8 mouse cellular contexts compared by ENCODE assay signal in the genomic region with DNA sequence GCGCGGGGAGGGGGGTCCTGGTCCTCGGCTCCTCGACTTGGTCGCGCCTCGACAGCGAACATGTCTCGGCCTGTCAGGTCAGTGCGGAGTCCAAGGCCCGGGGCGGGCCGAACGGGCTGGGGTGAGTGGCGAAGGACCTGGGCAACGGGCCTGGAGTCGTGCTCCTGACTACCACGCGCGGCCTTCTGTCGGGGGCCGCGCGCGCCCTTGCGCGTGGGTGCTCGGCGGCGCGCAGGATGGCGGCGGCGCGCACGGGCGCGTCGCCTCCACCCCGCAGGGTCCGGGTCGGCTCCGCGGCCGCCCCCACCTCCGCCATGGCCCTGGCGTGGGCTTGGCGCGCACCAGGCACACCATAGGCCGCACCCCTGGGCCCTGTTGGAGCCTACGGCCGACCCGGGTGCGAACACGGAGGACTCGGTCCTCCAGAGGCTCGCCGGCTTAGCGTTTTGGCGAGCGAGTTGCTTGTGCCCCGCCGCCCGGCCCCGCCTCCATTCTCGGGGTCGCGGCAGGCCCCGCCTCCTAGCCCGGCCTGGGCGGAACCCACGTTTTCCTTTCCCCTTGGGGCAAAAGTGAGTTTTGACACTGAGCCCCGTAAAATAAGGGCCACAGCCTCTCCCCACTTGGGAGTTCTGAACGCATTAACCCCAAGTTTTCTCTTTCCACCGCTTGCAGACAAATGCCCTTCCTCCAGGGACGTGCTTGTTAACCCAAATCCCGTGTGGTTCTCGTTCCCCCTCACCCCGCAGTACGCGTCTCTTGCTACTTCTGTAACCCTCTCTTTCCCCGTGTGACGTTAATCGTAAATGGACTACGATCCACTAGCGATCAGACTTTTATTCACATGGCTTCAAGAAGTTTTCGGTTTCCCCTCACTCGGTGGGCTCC. TPM values are rescaled to one million over a fixed set of nuclear protein-coding genes. Genes with fewer than 3 reads are reported as not detected.
DNase-seq lines count a peak whose midpoint lies in the region; ATAC-seq and TF ChIP-seq lines count a peak whose summit lies in the region.

No protein-coding gene starts in this region.

- H3K9me3 ChIP-seq in embryonic facial prominence, embryonic 15.5 days (replicated peaks) = no peaks in the 10 kb centered on the region
- H3K9me3 ChIP-seq in limb, embryonic 15.5 days = no peaks in the 10 kb centered on the region
- no peaks in the 10 kb centered on the region for H3K9me3 ChIP-seq in midbrain, postnatal 0 days (ENCODE audit: low read length)

- TF ChIP-seq CTCF in midbrain, postnatal 0 days (IDR thresholded peaks at IDR 0.05) = no peak

- H3K4me1 ChIP-seq in embryonic facial prominence, embryonic 15.5 days = peaks cover 10% of the 10 kb centered on the region; the same call in 1 of the 2 replicates
- peaks cover 8% of the 10 kb centered on the region for H3K4me1 ChIP-seq in limb, embryonic 15.5 days
- no peaks in the 10 kb centered on the region for H3K4me1 ChIP-seq in midbrain, postnatal 0 days (ENCODE audit: insufficient read depth, low read length)

- DNase-seq in A20 (ENCODE audit: low read depth, low spot score) = peak; percentile 90
- DNase-seq in adrenal gland, postnatal 4 days (ENCODE audit: low spot score in 2 of 2) = peak; percentile 65 to 69
- peak; percentile 78 to 82 for DNase-seq in heart, adult 9 months (ENCODE audit: low spot score in 2 of 2)
- DNase-seq in kidney, adult 9 months = peak; percentile 86
- peak; percentile 73 for DNase-seq in midbrain, postnatal 0 days (ENCODE audit: low spot score)
- peak; percentile 91 to 92 for DNase-seq in spleen, postnatal 10 days (ENCODE audit: low spot score in 2 of 2)

- peak; percentile 80 for ATAC-seq in embryonic facial prominence, embryonic 15.5 days (ENCODE audit: insufficient number of reproducible peaks, low FRiP score, low TSS enrichment, low read depth)
- ATAC-seq in limb, embryonic 15.5 days (ENCODE audit: insufficient number of reproducible peaks, low FRiP score, low TSS enrichment, low read depth) = peak; percentile 73
- ATAC-seq in midbrain, postnatal 0 days (ENCODE audit: low FRiP score) = peak; percentile 82

- H3K4me3 ChIP-seq in embryonic facial prominence, embryonic 15.5 days (replicated peaks) = peak overlapping the region; percentile 94
- H3K4me3 ChIP-seq in limb, embryonic 15.5 days = peak overlapping the region; percentile 98
- peak overlapping the region; percentile 97 for H3K4me3 ChIP-seq in midbrain, postnatal 0 days (ENCODE audit: low read depth, low read length)

- under 1% methylated on average over 87 of the region's 88 CpGs for WGBS in embryonic facial prominence, embryonic 15.5 days
- under 1% methylated on average over 87 of the region's 88 CpGs for WGBS in limb, embryonic 15.5 days
- under 1% methylated on average over 56 of the region's 88 CpGs for WGBS in midbrain, postnatal 0 days

- H3K36me3 ChIP-seq in embryonic facial prominence, embryonic 15.5 days = peaks cover 3% of the 10 kb centered on the region; the same call in 1 of the 2 replicates
- 0 out of 2 replicates have a peak, but pooled peaks cover 3% of the 10 kb centered on the region for H3K36me3 ChIP-seq in limb, embryonic 15.5 days
- H3K36me3 ChIP-seq in midbrain, postnatal 0 days (ENCODE audit: insufficient read depth, low read length) = no peaks in the 10 kb centered on the region

- peak overlapping the region; percentile 98 for H3K9ac ChIP-seq in embryonic facial prominence, embryonic 15.5 days
- H3K9ac ChIP-seq in limb, embryonic 15.5 days = peak overlapping the region; percentile 99
- H3K9ac ChIP-seq in midbrain, postnatal 0 days (replicated peaks; ENCODE audit: low read length, poor library complexity, severe bottlenecking) = peak overlapping the region; percentile 100

- H3K27me3 ChIP-seq in embryonic facial prominence, embryonic 15.5 days = peaks cover 12% of the 10 kb centered on the region
- H3K27me3 ChIP-seq in limb, embryonic 15.5 days = no peaks in the 10 kb centered on the region
- H3K27me3 ChIP-seq in midbrain, postnatal 0 days (ENCODE audit: insufficient read depth, low read length) = no peaks in the 10 kb centered on the region

- peak overlapping the region; percentile 99 for H3K27ac ChIP-seq in embryonic facial prominence, embryonic 15.5 days (replicated peaks)
- peak overlapping the region; percentile 99 for H3K27ac ChIP-seq in limb, embryonic 15.5 days
- H3K27ac ChIP-seq in midbrain, postnatal 0 days (ENCODE audit: low read depth, low read length) = peak overlapping the region; percentile 100

- peak overlapping the region; percentile 56 for H3K4me2 ChIP-seq in embryonic facial prominence, embryonic 15.5 days (replicated peaks)
- H3K4me2 ChIP-seq in limb, embryonic 15.5 days = peak overlapping the region; percentile 58
- peak overlapping the region; percentile 80 for H3K4me2 ChIP-seq in midbrain, postnatal 0 days (ENCODE audit: low read depth, low read length, poor library complexity, severe bottlenecking)

RNA-seq across cellular contexts. Expression of a gene that starts 0.6 kb away (rescaled TPM):
- 100 to 1,000 TPM; 191 to 192 TPM for total RNA-seq in adrenal gland, postnatal 4 days (2021)
- 60.5 and 67.0 TPM in 2 replicates for polyA plus RNA-seq in embryonic facial prominence, embryonic 15.5 days (2015; fragmentation: Nextera tagmentation; extraction: Ambion mirVana)
- 57.1 and 68.4 TPM in 2 replicates for polyA plus RNA-seq in limb, embryonic 15.5 days (2015; fragmentation: Nextera tagmentation; extraction: Ambion mirVana)
- 121 and 140 TPM in 2 replicates for total RNA-seq in midbrain, postnatal 0 days (2014; rRNA removed)
- 41.3 and 51.7 TPM in 2 replicates for polyA plus RNA-seq in midbrain, postnatal 0 days (2015; fragmentation: Nextera tagmentation; extraction: Ambion mirVana)

RNA-seq across cellular contexts. Expression of a gene that starts 43.9 kb away (rescaled TPM):
- total RNA-seq in adrenal gland, postnatal 4 days (2021) = 10 to 100 TPM; 15.1 to 18.0 TPM
- polyA plus RNA-seq in embryonic facial prominence, embryonic 15.5 days (2015; fragmentation: Nextera tagmentation; extraction: Ambion mirVana) = 27.4 and 30.5 TPM in 2 replicates
- polyA plus RNA-seq in limb, embryonic 15.5 days (2015; fragmentation: Nextera tagmentation; extraction: Ambion mirVana) = 29.8 and 30.1 TPM in 2 replicates
- total RNA-seq in midbrain, postnatal 0 days (2014; rRNA removed) = 4.9 and 7.8 TPM in 2 replicates
- 6.6 and 7.9 TPM in 2 replicates for polyA plus RNA-seq in midbrain, postnatal 0 days (2015; fragmentation: Nextera tagmentation; extraction: Ambion mirVana)

RNA-seq across cellular contexts. Expression of a gene that starts 51.9 kb away (rescaled TPM):
- 10 to 100 TPM; 11.6 to 15.1 TPM for total RNA-seq in adrenal gland, postnatal 4 days (2021)
- 12.6 and 13.3 TPM in 2 replicates for polyA plus RNA-seq in embryonic facial prominence, embryonic 15.5 days (2015; fragmentation: Nextera tagmentation; extraction: Ambion mirVana)
- 13.9 and 14.2 TPM in 2 replicates for polyA plus RNA-seq in limb, embryonic 15.5 days (2015; fragmentation: Nextera tagmentation; extraction: Ambion mirVana)
- total RNA-seq in midbrain, postnatal 0 days (2014; rRNA removed) = 0.80 and 1.3 TPM in 2 replicates
- polyA plus RNA-seq in midbrain, postnatal 0 days (2015; fragmentation: Nextera tagmentation; extraction: Ambion mirVana) = 0.38 and 0.63 TPM in 2 replicates

Comparison
In these comparisons a context has a peak if more than half of its experiments do, and no peak if none do; other contexts are left out.
1. Peak in every context shown above with its lines: DNase-seq, ATAC-seq, H3K4me3 ChIP-seq and H3K27ac ChIP-seq.